Comparison of ENCODE assay signal across 22 mouse cellular contexts in the genomic region with DNA sequence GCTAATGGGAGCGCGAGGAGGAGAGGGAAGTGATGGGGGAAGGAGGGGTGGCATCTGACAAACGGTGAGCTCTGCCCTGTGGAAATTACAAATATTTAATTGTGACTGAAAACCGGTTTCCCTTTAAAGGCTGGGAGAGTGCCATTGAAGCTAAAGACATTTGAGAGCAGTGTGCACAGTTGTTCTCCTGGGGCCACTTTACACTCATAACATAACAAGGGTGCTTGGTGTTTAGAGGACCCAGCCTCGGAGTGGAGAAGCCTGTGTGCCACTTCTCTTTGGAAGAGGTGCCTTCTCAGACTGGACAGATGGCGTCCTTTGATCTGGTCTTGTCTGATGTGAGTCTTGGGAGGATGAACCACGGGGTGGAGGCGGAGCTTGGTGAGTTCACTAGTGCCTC. TPM values are rescaled to one million over a fixed set of nuclear protein-coding genes. Genes with fewer than 3 reads are reported as not detected.
"Had no signal": no experiment of that assay in that cellular context is flagged by ENCODE, and none has a peak within 500 bp of the region (broad histone marks: within the 10 kb centered on the region; RNA-seq: fewer than 3 reads in every experiment).

No protein-coding gene starts in this region.

- H3K9ac ChIP-seq: heart, embryonic 12.5 days; hindbrain, embryonic 12.5 days; hindbrain, embryonic 14.5 days; intestine, embryonic 15.5 days; limb, embryonic 12.5 days had no signal

- H3K4me2 ChIP-seq: heart, embryonic 12.5 days; hindbrain, embryonic 12.5 days; hindbrain, embryonic 14.5 days; intestine, embryonic 15.5 days; limb, embryonic 12.5 days; liver, embryonic 11.5 days had no signal

- DNase-seq: gastrocnemius, postnatal 14 days; heart, postnatal 10 days; heart, postnatal 4 days; kidney, adult 18-20 months; kidney, adult 8-10 months; kidney, postnatal 10 days; kidney, postnatal 25 days; kidney, postnatal 4 days; liver had no signal

- H3K27ac ChIP-seq: hindbrain, embryonic 10.5 days; hindbrain, embryonic 12.5 days; hindbrain, embryonic 14.5 days; intestine, embryonic 15.5 days; layer of hippocampus, adult 2 months; left cerebral cortex, adult 2 months; limb, embryonic 10.5 days; limb, embryonic 12.5 days had no signal

- ATAC-seq: hindbrain, embryonic 16.5 days; inflammation-experienced regulatory T-cells, adult 6 months; intestine, embryonic 15.5 days; intestine, postnatal 0 days had no signal

- H3K36me3 ChIP-seq: hindbrain, embryonic 10.5 days; hindbrain, embryonic 12.5 days; intestine, embryonic 15.5 days; limb, embryonic 10.5 days; limb, embryonic 12.5 days had no signal

- H3K9me3 ChIP-seq: heart, embryonic 12.5 days; hindbrain, embryonic 10.5 days; hindbrain, embryonic 12.5 days; intestine, embryonic 15.5 days; limb, embryonic 10.5 days; limb, embryonic 12.5 days had no signal

- H3K27me3 ChIP-seq: heart, embryonic 12.5 days; hindbrain, embryonic 12.5 days; intestine, embryonic 15.5 days; limb, embryonic 12.5 days had no signal

- H3K4me1 ChIP-seq: hindbrain, embryonic 10.5 days; hindbrain, embryonic 12.5 days; intestine, embryonic 15.5 days; limb, embryonic 10.5 days; limb, embryonic 12.5 days had no signal

- H3K4me3 ChIP-seq: heart, embryonic 12.5 days; hindbrain, embryonic 10.5 days; hindbrain, embryonic 12.5 days; intestine, embryonic 15.5 days; layer of hippocampus, adult 2 months; left cerebral cortex, adult 2 months; limb, embryonic 10.5 days; limb, embryonic 12.5 days had no signal

RNA-seq across cellular contexts. Expression of gene Samd4, which starts 26.2 kb away (rescaled TPM):
- polyA plus RNA-seq: inflammation-experienced regulatory T-cells, adult 6 months had no signal
